Mouse (Mus musculus) heart, adult 2 months (tissue): ENCODE data around the gene Ube2j1.

Experiments used
- CTCF ChIP-seq: fragments of 200-600 bp; IDR thresholded peaks from 2 replicates; pipeline ENCODE4 v1.8.1; 2022; ENCODE audit warnings: antibody characterized with exemption, mild to moderate bottlenecking, moderate library complexity
- EP300 ChIP-seq: fragments of 200-500 bp; IDR thresholded peaks from 2 replicates; pipeline ENCODE4 v1.6.1; 2011; ENCODE audit warnings: low read depth, low read length, control low read depth; ENCODE audit not compliant: insufficient read depth

- TF ChIP-seq CTCF (no peak), EP300 (no peak)
Observed at GRCm38 (mm10) chr4:33072526-33073161, 41.4 kb downstream of the Ube2j1 start.
